Mouse (Mus musculus) layer of hippocampus, adult 18-20 months (tissue): ENCODE results near the gene Tfcp2. TPM values are rescaled to one million over a fixed set of nuclear protein-coding genes. Genes with fewer than 3 reads are reported as not detected.
A peak's percentile ranks its signal among the peaks of the same experiment; 100 is the strongest.
"Not testable (repeated sequence)": the region's sequence is repeated elsewhere in the genome, so short reads cannot be mapped to it uniquely, and the experiment has no call there.

ENCODE experiments used
- DNase-seq, 2 experiments: peaks; one replicate each; pipeline ENCODE4 v3.0.0; 2022; ENCODE audit warnings: low spot score in 2 of 2
- total RNA-seq, 2 experiments: library from RNA; stranded (reverse); gene quantifications; 2 replicates each; pipeline ENCODE4 v1.2.3; 2021

The Tfcp2 gene
- total RNA-seq, 2 experiments from 2014 or later: 29.9 to 32.9 TPM

- DNase-seq: no peak
Measured at GRCm38 (mm10) chr15:100557705-100558433, 6.1 kb upstream of the Tfcp2 start.

- DNase-seq: no peak
Measured at GRCm38 (mm10) chr15:100556378-100556777, 4.6 kb upstream of the Tfcp2 start.

GRCm38 (mm10) chr15:100555965-100556364 lies 4.2 kb upstream of the Tfcp2 start:
- no peak for DNase-seq

- peak in 1 of 2 experiments; percentile 14 for DNase-seq
Measured at GRCm38 (mm10) chr15:100550280-100550679, 1.5 kb downstream of the Tfcp2 start.

- DNase-seq: not testable (repeated sequence)
Measured at GRCm38 (mm10) chr15:100543651-100544030, 8.2 kb downstream of the Tfcp2 start.

- DNase-seq: not testable (repeated sequence)
Measured at GRCm38 (mm10) chr15:100542876-100543650, 8.7 kb downstream of the Tfcp2 start.

GRCm38 (mm10) chr15:100541426-100541825 lies 10.4 kb downstream of the Tfcp2 start:
- DNase-seq: no peak

- not testable (repeated sequence) for DNase-seq
Measured at GRCm38 (mm10) chr15:100541001-100541400, 10.8 kb downstream of the Tfcp2 start.

GRCm38 (mm10) chr15:100539411-100539810 lies 12.4 kb downstream of the Tfcp2 start:
- DNase-seq: no peak

- peak in 1 of 2 experiments; percentile 34 for DNase-seq
Measured at GRCm38 (mm10) chr15:100537913-100538312, 13.9 kb downstream of the Tfcp2 start.

- DNase-seq: no peak
Measured at GRCm38 (mm10) chr15:100527900-100528299, 23.9 kb downstream of the Tfcp2 start.

GRCm38 (mm10) chr15:100525405-100525804 lies 26.4 kb downstream of the Tfcp2 start:
- no peak for DNase-seq

GRCm38 (mm10) chr15:100520306-100520705 lies 31.5 kb downstream of the Tfcp2 start:
- no peak for DNase-seq

- no peak for DNase-seq
Measured at GRCm38 (mm10) chr15:100515121-100515520, 36.7 kb downstream of the Tfcp2 start.

GRCm38 (mm10) chr15:100513387-100513786 lies 38.4 kb downstream of the Tfcp2 start:
- DNase-seq: no peak

GRCm38 (mm10) chr15:100510072-100510471 lies 41.7 kb downstream of the Tfcp2 start:
- DNase-seq: no peak

- DNase-seq: no peak
Measured at GRCm38 (mm10) chr15:100508454-100509167, 43.2 kb downstream of the Tfcp2 start.

- not testable (repeated sequence) for DNase-seq
Measured at GRCm38 (mm10) chr15:100499506-100499905, 52.3 kb downstream of the Tfcp2 start.

- peak; percentile 92 to 96 for DNase-seq
Measured at GRCm38 (mm10) chr15:100495102-100495501, 56.7 kb downstream of the Tfcp2 start, which contains the start of gene Csrnp2. Gene Csrnp2, minus strand, starts transcription at chr15:100495488.

- peak in 1 of 2 experiments; percentile 39 for DNase-seq
Measured at GRCm38 (mm10) chr15:100494647-100495046, 57.2 kb downstream of the Tfcp2 start.

GRCm38 (mm10) chr15:100491966-100492365 lies 59.8 kb downstream of the Tfcp2 start:
- no peak for DNase-seq

- DNase-seq: no peak
Measured at GRCm38 (mm10) chr15:100489263-100489662, 62.5 kb downstream of the Tfcp2 start.
